Mouse (Mus musculus) heart, postnatal 10 days (tissue): ENCODE data around the gene Gm21304. TPM values are rescaled to one million over a fixed set of nuclear protein-coding genes. Genes with fewer than 3 reads are reported as not detected.
"Not testable (repeated sequence)": the region's sequence is repeated elsewhere in the genome, so short reads cannot be mapped to it uniquely, and the experiment has no call there.

ENCODE experiments used
- DNase-seq, 2 experiments: peaks; one replicate each; pipeline ENCODE4 v3.0.0; 2021
- intact Hi-C: fragments of 180-260 bp; cut with DNase I; formaldehyde crosslinking; loops from one replicate; pipeline ENCODE4 v1.15.1; 2025
- total RNA-seq, 2 experiments: library from RNA; stranded (reverse); gene quantifications; 2 replicates each; pipeline ENCODE4 v1.2.3; 2021

Gm21304 gene
- total RNA-seq = not detected

GRCm38 (mm10) chr10:104168215-104168614 lies at the start of gene Gm21304:
Gene Gm21304 (plus strand): TSS chr10:104168515.
- intact Hi-C loops, DNase-seq: not testable (repeated sequence)

GRCm38 (mm10) chr10:104142687-104143086 lies 25.6 kb upstream of the Gm21304 start, which contains the start of gene Gm21293:
Gene Gm21293 (plus strand): TSS chr10:104142987.
- intact Hi-C loops, DNase-seq: not testable (repeated sequence)

- intact Hi-C loops, DNase-seq: not testable (repeated sequence)
These were observed 17.1 kb upstream of the Gm21304 start, which contains the start of gene Gm6763 for GRCm38 (mm10) chr10:104151197-104151596. Gene Gm6763 (plus strand): TSS chr10:104151497.

- intact Hi-C loops, DNase-seq: not testable (repeated sequence)
These were observed 8.6 kb upstream of the Gm21304 start, which contains the start of gene Gm8764 for GRCm38 (mm10) chr10:104159706-104160105. Gene Gm8764 (plus strand): TSS chr10:104160006.

GRCm38 (mm10) chr10:104176724-104177123 lies 8.4 kb downstream of the Gm21304 start, which contains the start of gene Gm21312:
Gene Gm21312 (plus strand): TSS chr10:104177024.
- DNase-seq, intact Hi-C loops: not testable (repeated sequence)

GRCm38 (mm10) chr10:104185233-104185632 lies 16.9 kb downstream of the Gm21304 start, which contains the start of gene Gm20765:
Gene Gm20765 (plus strand): TSS chr10:104185533.
- DNase-seq, intact Hi-C loops: not testable (repeated sequence)

GRCm38 (mm10) chr10:104193742-104194141 lies 25.4 kb downstream of the Gm21304 start, which contains the start of gene Gm4340:
Gene Gm4340 (plus strand): TSS chr10:104194042.
- intact Hi-C loops, DNase-seq: not testable (repeated sequence)

GRCm38 (mm10) chr10:104209655-104210054 lies 41.3 kb downstream of the Gm21304 start:
- DNase-seq = no peak
- intact Hi-C loops = no loop called here

GRCm38 (mm10) chr10:104210268-104210990 lies 42.1 kb downstream of the Gm21304 start:
- DNase-seq = no peak

GRCm38 (mm10) chr10:104214527-104214926 lies 46.2 kb downstream of the Gm21304 start:
- DNase-seq = no peak
- intact Hi-C loops = no loop called here

More at GRCm38 (mm10) chr10:104210268-104210990, 42.1 kb downstream of the Gm21304 start:
- intact Hi-C loops = no loop called here

Other genes with a start within 250 kb of the Gm21304 start
- gene Gm21293, start 25.5 kb upstream of the Gm21304 start, total RNA-seq = not detected
- not detected for gene Gm6763, start 17.0 kb upstream of the Gm21304 start, total RNA-seq
- gene Gm8764, start 8.5 kb upstream of the Gm21304 start, total RNA-seq = not detected
- not detected for gene Gm21312, start 8.5 kb downstream of the Gm21304 start, total RNA-seq
- gene Gm20765, start 17.0 kb downstream of the Gm21304 start, total RNA-seq = not detected
- not detected for gene Gm4340, start 25.5 kb downstream of the Gm21304 start, total RNA-seq